Mouse (Mus musculus): ENCODE results near the gene Gnpat. TPM values are rescaled to one million over a fixed set of nuclear protein-coding genes. Genes with fewer than 3 reads are reported as not detected.

Gnpat gene
- polyA plus RNA-seq, 1 experiment from 2014 or later = 103 TPM

DNA sequence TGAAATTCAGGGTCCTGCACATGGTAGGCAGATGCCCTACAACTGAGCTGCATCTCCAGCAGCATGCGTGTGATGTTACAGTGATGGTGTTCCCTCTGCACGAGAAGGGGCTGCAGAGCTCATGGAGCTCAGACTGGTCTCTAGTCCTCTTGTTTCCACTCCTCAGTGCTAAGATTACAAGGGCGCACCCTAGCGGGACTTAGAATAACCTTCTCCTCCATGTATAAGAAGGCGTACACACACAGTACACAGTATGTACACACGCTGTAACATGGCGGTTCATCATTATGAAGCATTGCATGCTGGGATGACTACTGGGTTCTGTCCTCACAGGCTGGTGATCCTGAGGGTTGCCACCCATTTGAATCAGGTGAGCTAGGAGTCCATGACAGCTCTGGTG lies 9.2 kb downstream of the Gnpat start:
- 89% methylated on average over 7 of the region's 7 CpGs for WGBS
- no peak overlapping the region for H3K27ac ChIP-seq (ENCODE audit: low read depth)

GRCm38 (mm10) chr8:124872690-124873089 lies 9.9 kb downstream of the Gnpat start:
- H3K27me3 ChIP-seq (replicated peaks; ENCODE audit: control insufficient read depth, insufficient read depth, low read length) = no peaks in the 10 kb centered on the region
- H3K27ac ChIP-seq (ENCODE audit: low read depth) = no peak overlapping the region
- H3K4me1 ChIP-seq (replicated peaks; ENCODE audit: control insufficient read depth, insufficient read depth, low read length) = no peaks in the 10 kb centered on the region
- 76% methylated on average over 5 of the region's 5 CpGs for WGBS
- H3K4me2 ChIP-seq (ENCODE audit: low read length) = no peak overlapping the region
- DNase-seq (ENCODE audit: low spot score) (no peak), ATAC-seq (replicated peaks; ENCODE audit: low FRiP score, low TSS enrichment, low read depth) (peak; percentile 58; the same call in 1 of the 2 replicates)
- H3K36me3 ChIP-seq (ENCODE audit: control insufficient read depth, insufficient read depth, low read length) = peaks cover 68% of the 10 kb centered on the region
- no peaks in the 10 kb centered on the region for H3K9me3 ChIP-seq (ENCODE audit: control insufficient read depth, low read length)
- no peak overlapping the region for H3K4me3 ChIP-seq (ENCODE audit: low read depth, low read length)
- no peak overlapping the region for H3K9ac ChIP-seq (ENCODE audit: low read length)

More for the DNA sequence above, 9.2 kb downstream of the Gnpat start:
- H3K9me3 ChIP-seq (ENCODE audit: control insufficient read depth, low read length) = no peaks in the 10 kb centered on the region
- H3K36me3 ChIP-seq (ENCODE audit: control insufficient read depth, insufficient read depth, low read length) = peaks cover 62% of the 10 kb centered on the region
- DNase-seq (ENCODE audit: low spot score) (no peak), ATAC-seq (replicated peaks; ENCODE audit: low FRiP score, low TSS enrichment, low read depth) (no peak)
- no peak overlapping the region for H3K9ac ChIP-seq (ENCODE audit: low read length)
- no peak overlapping the region for H3K4me2 ChIP-seq (ENCODE audit: low read length)
- no peaks in the 10 kb centered on the region for H3K27me3 ChIP-seq (replicated peaks; ENCODE audit: control insufficient read depth, insufficient read depth, low read length)
- no peaks in the 10 kb centered on the region for H3K4me1 ChIP-seq (replicated peaks; ENCODE audit: control insufficient read depth, insufficient read depth, low read length)
- H3K4me3 ChIP-seq (ENCODE audit: low read depth, low read length) = no peak overlapping the region

- WGBS = 84% methylated on average over 5 of the region's 5 CpGs
Measured at GRCm38 (mm10) chr8:124878141-124878540, 15.3 kb downstream of the Gnpat start.

GRCm38 (mm10) chr8:124878946-124879526 lies 16.2 kb downstream of the Gnpat start:
- no peaks in the 10 kb centered on the region for H3K4me1 ChIP-seq (replicated peaks; ENCODE audit: control insufficient read depth, insufficient read depth, low read length)
- no peak overlapping the region for H3K4me2 ChIP-seq (ENCODE audit: low read length)
- no peak for DNase-seq (ENCODE audit: low spot score)
- H3K4me3 ChIP-seq (ENCODE audit: low read depth, low read length) = no peak overlapping the region
- H3K36me3 ChIP-seq (ENCODE audit: control insufficient read depth, insufficient read depth, low read length) = peaks cover 95% of the 10 kb centered on the region
- no peak overlapping the region for H3K9ac ChIP-seq (ENCODE audit: low read length)
- H3K9me3 ChIP-seq (ENCODE audit: control insufficient read depth, low read length) = no peaks in the 10 kb centered on the region
- 75% methylated on average over 10 of the region's 10 CpGs for WGBS
- H3K27ac ChIP-seq (ENCODE audit: low read depth) = no peak overlapping the region
- ATAC-seq (replicated peaks; ENCODE audit: low FRiP score, low TSS enrichment, low read depth) = no peak
- H3K27me3 ChIP-seq (replicated peaks; ENCODE audit: control insufficient read depth, insufficient read depth, low read length) = no peaks in the 10 kb centered on the region

More at GRCm38 (mm10) chr8:124878141-124878540, 15.3 kb downstream of the Gnpat start:
- DNase-seq (ENCODE audit: low spot score) = no peak
- Histone ChIP-seq H3K4me2 (ENCODE audit: low read length) (no peak overlapping the region), H3K9me3 (ENCODE audit: control insufficient read depth, low read length) (no peaks in the 10 kb centered on the region), H3K27me3 (replicated peaks; ENCODE audit: control insufficient read depth, insufficient read depth, low read length) (no peaks in the 10 kb centered on the region), H3K27ac (ENCODE audit: low read depth) (no peak overlapping the region), H3K4me3 (ENCODE audit: low read depth, low read length) (no peak overlapping the region), H3K9ac (ENCODE audit: low read length) (no peak overlapping the region), H3K4me1 (replicated peaks; ENCODE audit: control insufficient read depth, insufficient read depth, low read length) (no peaks in the 10 kb centered on the region), H3K36me3 (ENCODE audit: control insufficient read depth, insufficient read depth, low read length) (peaks cover 95% of the 10 kb centered on the region)
- no peak for ATAC-seq (replicated peaks; ENCODE audit: low FRiP score, low TSS enrichment, low read depth)

DNA sequence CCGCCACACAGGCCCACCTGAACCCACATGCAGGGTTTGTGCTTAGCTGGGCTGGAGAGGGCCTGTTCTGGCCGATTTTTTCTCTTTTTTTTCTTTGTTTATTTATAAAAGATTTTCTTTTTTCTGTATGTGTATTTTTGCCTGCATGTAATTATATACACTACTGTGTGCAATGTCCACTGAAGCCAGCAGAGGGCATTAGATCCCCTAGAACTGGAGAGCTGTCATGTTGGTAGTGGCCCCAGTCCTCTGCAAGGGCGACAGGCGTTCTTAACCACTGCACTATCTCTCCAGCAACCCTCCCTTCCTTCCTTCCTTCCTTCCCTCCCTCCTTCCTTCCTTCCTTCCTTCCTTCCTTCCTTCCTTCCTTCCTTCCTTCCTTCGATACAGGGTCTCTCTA lies 25.6 kb downstream of the Gnpat start:
- WGBS = 95% methylated on average over 5 of the region's 5 CpGs
- H3K27ac ChIP-seq (ENCODE audit: low read depth) = no peak overlapping the region
- H3K9ac ChIP-seq (ENCODE audit: low read length) = no peak overlapping the region
- DNase-seq (ENCODE audit: low spot score) = no peak
- no peaks in the 10 kb centered on the region for H3K4me1 ChIP-seq (replicated peaks; ENCODE audit: control insufficient read depth, insufficient read depth, low read length)
- no peaks in the 10 kb centered on the region for H3K27me3 ChIP-seq (replicated peaks; ENCODE audit: control insufficient read depth, insufficient read depth, low read length)
- ATAC-seq (replicated peaks; ENCODE audit: low FRiP score, low TSS enrichment, low read depth) = no peak
- H3K36me3 ChIP-seq (ENCODE audit: control insufficient read depth, insufficient read depth, low read length) = peaks cover 88% of the 10 kb centered on the region
- no peak overlapping the region for H3K4me3 ChIP-seq (ENCODE audit: low read depth, low read length)
- H3K9me3 ChIP-seq (ENCODE audit: control insufficient read depth, low read length) = 0 out of 2 replicates have a peak, but pooled peaks cover 6% of the 10 kb centered on the region
- H3K4me2 ChIP-seq (ENCODE audit: low read length) = no peak overlapping the region

- H3K4me3 ChIP-seq (ENCODE audit: low read depth, low read length) = no peak overlapping the region
- ATAC-seq (replicated peaks; ENCODE audit: low FRiP score, low TSS enrichment, low read depth) = no peak
- H3K4me2 ChIP-seq (ENCODE audit: low read length) = no peak overlapping the region
- no peak overlapping the region for H3K9ac ChIP-seq (ENCODE audit: low read length)
- 69% methylated on average over 3 of the region's 3 CpGs for WGBS
- H3K27ac ChIP-seq (ENCODE audit: low read depth) = no peak overlapping the region
- H3K4me1 ChIP-seq (replicated peaks; ENCODE audit: control insufficient read depth, insufficient read depth, low read length) = peaks cover 14% of the 10 kb centered on the region
- H3K9me3 ChIP-seq (ENCODE audit: control insufficient read depth, low read length) = 0 out of 2 replicates have a peak, but pooled peaks cover 6% of the 10 kb centered on the region
- no peak for DNase-seq (ENCODE audit: low spot score)
- H3K27me3 ChIP-seq (replicated peaks; ENCODE audit: control insufficient read depth, insufficient read depth, low read length) = no peaks in the 10 kb centered on the region
- H3K36me3 ChIP-seq (ENCODE audit: control insufficient read depth, insufficient read depth, low read length) = peaks cover 62% of the 10 kb centered on the region
Measured at GRCm38 (mm10) chr8:124892596-124892995, 29.8 kb downstream of the Gnpat start.

- DNase-seq (ENCODE audit: low spot score) (peak; percentile 57), ATAC-seq (replicated peaks; ENCODE audit: low FRiP score, low TSS enrichment, low read depth) (no peak)
- Histone ChIP-seq H3K9me3 (ENCODE audit: control insufficient read depth, low read length) (no peaks in the 10 kb centered on the region), H3K36me3 (ENCODE audit: control insufficient read depth, insufficient read depth, low read length) (peaks cover 40% of the 10 kb centered on the region), H3K27me3 (replicated peaks; ENCODE audit: control insufficient read depth, insufficient read depth, low read length) (no peaks in the 10 kb centered on the region), H3K9ac (ENCODE audit: low read length) (peak overlapping the region; percentile 74; the same call in 1 of the 2 replicates), H3K27ac (ENCODE audit: low read depth) (0 out of 2 replicates have a peak overlapping the region, but pooled peaks have one; percentile 5), H3K4me1 (replicated peaks; ENCODE audit: control insufficient read depth, insufficient read depth, low read length) (peaks cover 20% of the 10 kb centered on the region), H3K4me3 (ENCODE audit: low read depth, low read length) (peak overlapping the region; percentile 96), H3K4me2 (ENCODE audit: low read length) (peak overlapping the region; percentile 96)
- 76% methylated on average over 26 of the region's 26 CpGs for WGBS
Measured at GRCm38 (mm10) chr8:124896010-124896631, 33.3 kb downstream of the Gnpat start.

DNA sequence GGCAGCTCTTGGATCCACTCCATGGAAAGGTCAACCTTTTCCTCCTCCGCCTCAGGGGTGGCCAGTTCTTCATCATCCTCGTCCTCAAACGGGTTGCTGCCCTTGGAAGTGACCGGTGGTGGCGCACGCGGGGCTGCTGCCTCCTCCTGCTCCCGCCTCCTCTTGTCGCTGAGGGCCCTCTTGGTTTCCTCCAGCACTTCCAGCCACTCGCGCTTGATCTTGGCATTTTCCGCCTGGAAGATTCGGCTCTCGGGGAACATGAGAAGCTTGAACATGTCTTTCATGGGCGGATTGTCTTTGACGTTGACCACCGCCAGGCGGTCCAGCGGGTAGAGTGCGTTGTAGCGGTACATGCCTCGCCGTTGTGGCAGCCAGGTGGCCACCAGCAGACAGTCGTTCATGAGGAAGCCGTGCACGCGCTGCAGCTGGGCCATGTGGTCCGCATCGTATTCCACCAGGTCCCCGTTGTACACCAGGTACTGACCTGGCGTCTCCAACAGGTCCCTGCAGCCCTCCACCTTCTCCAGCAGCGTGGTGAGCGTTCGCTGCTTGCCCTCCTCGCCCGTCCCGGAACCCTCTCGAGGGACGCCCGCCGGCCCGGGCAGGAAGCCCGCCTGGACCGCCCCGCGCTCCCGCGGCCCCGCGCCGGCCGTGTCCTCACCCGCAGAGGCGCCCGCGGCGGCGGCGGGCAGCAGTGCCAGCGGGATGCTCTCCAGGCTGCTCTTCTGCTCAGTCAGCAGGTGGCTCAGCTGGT lies 34.0 kb downstream of the Gnpat start:
- ATAC-seq (replicated peaks; ENCODE audit: low FRiP score, low TSS enrichment, low read depth) = peak; percentile 32

More for the DNA sequence above, 34.0 kb downstream of the Gnpat start:
- peak; percentile 80 for DNase-seq (ENCODE audit: low spot score)
- Histone ChIP-seq H3K27ac (ENCODE audit: low read depth) (peak overlapping the region; percentile 52), H3K27me3 (replicated peaks; ENCODE audit: control insufficient read depth, insufficient read depth, low read length) (no peaks in the 10 kb centered on the region), H3K36me3 (ENCODE audit: control insufficient read depth, insufficient read depth, low read length) (peaks cover 38% of the 10 kb centered on the region), H3K4me2 (ENCODE audit: low read length) (peak overlapping the region; percentile 96), H3K9ac (ENCODE audit: low read length) (peak overlapping the region; percentile 74), H3K4me3 (ENCODE audit: low read depth, low read length) (peak overlapping the region; percentile 96), H3K4me1 (replicated peaks; ENCODE audit: control insufficient read depth, insufficient read depth, low read length) (peaks cover 20% of the 10 kb centered on the region), H3K9me3 (ENCODE audit: control insufficient read depth, low read length) (no peaks in the 10 kb centered on the region)
- WGBS = 1% methylated on average over 60 of the region's 60 CpGs

All from intestine, embryonic 14.5 days (tissue).